Mouse (Mus musculus): ENCODE measurements around the gene Esrrg. TPM values are rescaled to one million over a fixed set of nuclear protein-coding genes. Genes with fewer than 3 reads are reported as not detected.

Gene Esrrg
- polyA plus RNA-seq, 1 experiment from 2014 or later: 31.6 TPM

DNA sequence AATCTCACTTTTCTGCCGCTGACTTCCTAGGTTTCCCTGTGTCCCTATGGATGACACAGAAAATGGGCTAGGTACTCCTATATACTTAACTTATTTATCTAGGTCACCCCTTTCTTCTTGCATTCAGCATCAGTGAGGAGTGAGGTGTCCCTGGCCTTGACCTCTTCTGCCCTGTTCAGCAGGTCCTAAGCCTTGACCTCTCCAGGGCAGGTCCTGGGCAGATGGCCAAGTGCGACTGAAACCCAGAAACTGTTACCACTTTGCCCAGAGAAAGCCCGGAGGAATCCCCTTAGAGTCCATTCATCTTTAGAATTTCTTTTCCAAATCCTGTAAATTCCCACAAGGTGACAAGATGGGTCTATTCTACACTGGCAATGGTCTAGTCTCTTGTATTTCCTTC lies 201.0 kb downstream of the Esrrg start:
- no peak overlapping the region for H3K27ac ChIP-seq (replicated peaks)
- no peaks in the 10 kb centered on the region for H3K9me3 ChIP-seq (replicated peaks)
- H3K36me3 ChIP-seq: no peaks in the 10 kb centered on the region
- no peak overlapping the region for H3K4me3 ChIP-seq (replicated peaks)
- peaks cover 9% of the 10 kb centered on the region; the same call in 1 of the 2 replicates for H3K4me1 ChIP-seq
- peaks cover 3% of the 10 kb centered on the region for H3K27me3 ChIP-seq (replicated peaks)
- no peak for ATAC-seq (ENCODE audit: low FRiP score)
- H3K9ac ChIP-seq (replicated peaks): no peak overlapping the region
- WGBS: 94% methylated on average over 3 of the region's 3 CpGs
- H3K4me2 ChIP-seq: no peak overlapping the region

DNA sequence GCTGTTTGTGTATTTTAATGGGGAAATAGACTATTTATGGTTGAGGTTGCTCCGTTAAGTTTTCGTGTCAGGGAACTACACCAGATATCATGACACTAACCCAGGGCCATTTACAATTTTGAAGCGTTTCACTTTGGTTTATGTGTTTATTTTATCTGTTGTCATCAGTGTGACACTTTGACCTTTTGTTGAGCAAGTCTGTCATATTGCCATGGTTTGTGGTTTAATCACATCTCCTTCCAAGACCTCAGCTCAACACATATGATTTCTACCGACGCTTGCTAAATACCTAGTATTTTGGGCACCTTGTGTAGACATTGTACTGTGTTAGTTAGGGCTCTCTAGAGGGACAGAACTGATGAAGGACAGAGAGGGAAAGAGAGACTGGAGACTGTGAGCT lies 210.8 kb downstream of the Esrrg start:
- Histone ChIP-seq H3K27me3 (replicated peaks) (no peaks in the 10 kb centered on the region), H3K9me3 (replicated peaks) (no peaks in the 10 kb centered on the region), H3K4me1 (peaks cover 9% of the 10 kb centered on the region; the same call in 1 of the 2 replicates), H3K9ac (replicated peaks) (no peak overlapping the region), H3K4me3 (replicated peaks) (no peak overlapping the region), H3K36me3 (no peaks in the 10 kb centered on the region), H3K4me2 (no peak overlapping the region), H3K27ac (replicated peaks) (no peak overlapping the region)
- ATAC-seq (ENCODE audit: low FRiP score): no peak
- WGBS: 93% methylated on average over 5 of the region's 5 CpGs

DNA sequence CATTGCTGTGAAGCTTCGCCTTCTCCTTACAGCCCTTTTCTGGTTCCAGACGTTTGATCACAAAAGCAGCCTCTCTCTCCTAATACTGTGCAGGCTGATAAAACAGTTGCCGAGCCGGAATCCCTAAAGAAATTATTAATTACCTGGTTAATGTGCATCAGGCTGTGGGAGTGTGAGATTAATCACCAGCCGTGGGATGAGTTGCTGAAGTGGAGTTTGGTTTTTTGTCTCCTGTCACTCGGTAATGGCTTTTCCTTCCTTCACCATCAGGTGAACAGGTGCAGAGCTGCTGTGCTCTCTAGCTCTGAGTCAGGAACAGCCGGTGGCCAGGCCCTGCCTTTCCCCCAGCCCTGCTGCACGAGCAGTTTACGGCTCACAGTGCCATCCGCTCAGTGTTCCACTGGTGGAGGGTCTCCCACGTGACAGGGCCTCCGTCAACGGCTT lies 212.8 kb downstream of the Esrrg start:
- 39% methylated on average over 13 of the region's 13 CpGs for WGBS
- no peak overlapping the region for H3K4me3 ChIP-seq (replicated peaks)
- H3K4me2 ChIP-seq: no peak overlapping the region
- no peaks in the 10 kb centered on the region for H3K27me3 ChIP-seq (replicated peaks)
- no peaks in the 10 kb centered on the region for H3K9me3 ChIP-seq (replicated peaks)
- H3K36me3 ChIP-seq: no peaks in the 10 kb centered on the region
- 0 out of 2 replicates have a peak, but pooled peaks have one; percentile 69 for ATAC-seq (ENCODE audit: low FRiP score)
- no peak overlapping the region; the same call in 1 of the 2 replicates for H3K27ac ChIP-seq (replicated peaks)
- no peak overlapping the region for H3K9ac ChIP-seq (replicated peaks)
- H3K4me1 ChIP-seq: peaks cover 9% of the 10 kb centered on the region; the same call in 1 of the 2 replicates

DNA sequence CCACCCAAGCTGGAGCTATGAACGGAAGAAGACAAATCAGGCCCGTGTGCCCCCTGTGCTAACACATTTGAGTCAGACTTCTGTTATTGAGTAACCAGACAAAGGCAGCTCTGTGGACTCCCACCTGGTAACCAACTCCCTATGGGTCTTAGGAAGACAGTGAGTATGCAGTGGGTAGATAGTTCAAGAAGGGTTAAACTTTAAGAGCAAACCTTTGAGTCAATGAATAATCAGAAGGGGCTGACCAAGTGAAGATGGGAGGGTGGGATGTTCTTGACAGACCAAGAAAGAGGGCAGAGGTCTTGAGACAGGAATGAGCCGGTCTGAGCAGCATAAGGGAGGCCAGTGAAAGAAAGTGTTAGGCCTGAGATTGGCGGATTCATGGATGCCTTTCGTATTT lies 214.8 kb downstream of the Esrrg start:
- H3K4me1 ChIP-seq: peaks cover 9% of the 10 kb centered on the region; the same call in 1 of the 2 replicates
- H3K4me3 ChIP-seq (replicated peaks): no peak overlapping the region
- no peaks in the 10 kb centered on the region for H3K9me3 ChIP-seq (replicated peaks)
- H3K36me3 ChIP-seq: no peaks in the 10 kb centered on the region
- H3K4me2 ChIP-seq: no peak overlapping the region
- H3K9ac ChIP-seq (replicated peaks): no peak overlapping the region
- 0 out of 2 replicates have a peak, but pooled peaks cover 6% of the 10 kb centered on the region for H3K27me3 ChIP-seq (replicated peaks)
- no peak overlapping the region for H3K27ac ChIP-seq (replicated peaks)
- 72% methylated on average over 5 of the region's 5 CpGs for WGBS
- no peak for ATAC-seq (ENCODE audit: low FRiP score)

DNA sequence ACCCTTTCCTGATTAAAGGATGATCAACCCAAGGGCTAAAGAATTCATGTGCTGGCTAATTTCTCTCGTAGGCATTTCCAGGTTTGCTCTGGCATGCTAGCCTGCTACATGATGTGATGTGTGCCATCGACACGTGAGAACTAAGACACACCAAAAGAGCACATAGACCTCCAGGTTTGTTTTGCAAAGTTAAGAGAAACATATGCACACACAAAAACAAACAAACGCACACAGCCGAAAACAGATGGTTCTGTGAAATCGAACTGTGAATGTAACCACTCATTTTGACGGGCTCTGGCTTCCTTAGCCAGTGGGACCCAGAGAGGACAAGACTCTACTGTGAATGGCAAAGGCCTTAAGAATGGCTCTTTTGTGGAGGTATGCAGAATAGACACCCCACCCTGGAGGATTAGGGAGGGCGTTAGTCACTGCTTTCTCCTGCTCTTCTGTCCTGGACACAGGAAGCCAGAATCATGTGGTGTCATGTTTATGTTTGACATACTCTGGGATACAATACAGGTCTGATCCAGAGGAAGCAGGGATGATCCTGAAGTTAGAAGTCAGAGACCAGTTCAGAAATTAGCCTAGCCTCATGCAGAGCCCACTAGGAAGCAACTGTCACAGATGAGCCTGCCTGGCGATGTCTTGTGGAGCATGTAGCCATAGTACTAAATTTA lies 217.0 kb downstream of the Esrrg start:
- Histone ChIP-seq H3K27me3 (replicated peaks) (0 out of 2 replicates have a peak, but pooled peaks cover 6% of the 10 kb centered on the region), H3K36me3 (no peaks in the 10 kb centered on the region), H3K9ac (replicated peaks) (no peak overlapping the region), H3K4me2 (no peak overlapping the region), H3K4me1 (peaks cover 19% of the 10 kb centered on the region; the same call in 1 of the 2 replicates), H3K4me3 (replicated peaks) (no peak overlapping the region), H3K27ac (replicated peaks) (no peak overlapping the region), H3K9me3 (replicated peaks) (no peaks in the 10 kb centered on the region)
- WGBS: 77% methylated on average over 9 of the region's 9 CpGs
- ATAC-seq (ENCODE audit: low FRiP score): no peak

DNA sequence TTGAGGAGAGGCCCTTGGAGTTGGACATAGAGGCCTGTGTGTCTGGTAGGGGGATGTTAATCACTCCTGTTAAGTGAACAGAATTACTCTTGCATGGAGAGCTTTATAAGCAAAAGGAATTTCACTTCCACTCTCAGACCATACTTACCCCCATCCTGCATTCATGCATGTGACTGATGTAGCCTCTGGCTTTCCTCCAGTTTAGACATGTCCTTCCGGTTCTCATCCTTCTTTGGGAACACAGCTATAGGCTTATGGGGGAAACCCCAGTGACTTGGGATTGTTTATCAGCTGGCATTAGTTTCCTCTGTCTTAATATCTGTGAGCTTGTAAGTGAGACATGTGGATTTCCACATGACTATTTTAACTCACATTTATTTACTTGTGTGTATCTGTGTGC lies 217.5 kb downstream of the Esrrg start:
- ATAC-seq (ENCODE audit: low FRiP score): no peak
- H3K4me1 ChIP-seq: peaks cover 16% of the 10 kb centered on the region; the same call in 1 of the 2 replicates
- H3K27me3 ChIP-seq (replicated peaks): 0 out of 2 replicates have a peak, but pooled peaks cover 6% of the 10 kb centered on the region
- no peaks in the 10 kb centered on the region for H3K36me3 ChIP-seq
- H3K4me2 ChIP-seq: no peak overlapping the region
- H3K27ac ChIP-seq (replicated peaks): no peak overlapping the region
- no peak overlapping the region for H3K9ac ChIP-seq (replicated peaks)
- no peak overlapping the region for H3K4me3 ChIP-seq (replicated peaks)
- H3K9me3 ChIP-seq (replicated peaks): no peaks in the 10 kb centered on the region
- 77% methylated on average over 1 of the region's 1 CpGs for WGBS

DNA sequence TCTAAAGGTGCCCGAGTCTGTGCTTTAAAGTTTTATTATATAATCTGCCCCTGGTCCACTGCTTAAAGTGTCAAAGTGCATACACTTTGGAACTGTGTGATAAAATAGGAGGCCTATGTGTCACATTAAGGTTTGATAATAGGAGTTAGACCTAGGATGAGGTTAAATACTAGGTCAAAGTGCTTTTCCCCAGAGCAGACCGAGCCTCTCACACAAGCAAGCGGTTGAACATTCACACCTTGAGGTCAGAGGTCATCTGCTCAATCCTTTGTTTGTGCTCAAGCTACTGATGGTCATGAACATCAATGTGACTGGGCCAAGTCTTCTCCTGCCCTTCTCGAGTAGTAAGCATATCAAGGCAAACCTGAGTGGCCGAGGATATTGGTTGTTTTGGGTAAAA lies 218.3 kb downstream of the Esrrg start:
- WGBS: 89% methylated on average over 5 of the region's 5 CpGs
- no peak for ATAC-seq (ENCODE audit: low FRiP score)
- peaks cover 10% of the 10 kb centered on the region; the same call in 1 of the 2 replicates for H3K4me1 ChIP-seq
- H3K9ac ChIP-seq (replicated peaks): no peak overlapping the region
- 0 out of 2 replicates have a peak, but pooled peaks cover 6% of the 10 kb centered on the region for H3K27me3 ChIP-seq (replicated peaks)
- H3K9me3 ChIP-seq (replicated peaks): no peaks in the 10 kb centered on the region
- no peaks in the 10 kb centered on the region for H3K36me3 ChIP-seq
- H3K27ac ChIP-seq (replicated peaks): no peak overlapping the region
- H3K4me2 ChIP-seq: no peak overlapping the region
- H3K4me3 ChIP-seq (replicated peaks): no peak overlapping the region

DNA sequence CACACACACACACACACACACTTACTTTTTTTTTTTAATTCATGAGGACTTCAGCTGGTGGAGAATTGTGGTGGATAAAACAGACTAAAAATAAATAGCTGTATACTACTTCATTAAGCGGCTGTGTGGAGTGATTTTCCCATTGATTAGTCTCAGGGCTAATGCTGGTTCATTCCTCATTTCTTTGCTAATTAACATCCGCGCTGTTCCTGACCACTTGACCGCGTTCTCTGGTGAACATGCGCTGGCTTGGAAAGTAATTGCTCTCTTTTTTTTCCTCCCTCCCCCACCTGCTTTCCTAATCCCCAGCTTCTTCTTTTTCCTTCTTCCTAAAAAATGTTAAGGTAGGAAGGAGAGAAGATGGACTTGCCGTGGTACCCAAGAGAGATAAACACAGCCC lies 222.3 kb downstream of the Esrrg start:
- H3K27me3 ChIP-seq (replicated peaks): 0 out of 2 replicates have a peak, but pooled peaks cover 6% of the 10 kb centered on the region
- no peaks in the 10 kb centered on the region for H3K36me3 ChIP-seq
- H3K9ac ChIP-seq (replicated peaks): no peak overlapping the region
- peaks cover 10% of the 10 kb centered on the region; the same call in 1 of the 2 replicates for H3K4me1 ChIP-seq
- H3K4me3 ChIP-seq (replicated peaks): no peak overlapping the region
- H3K9me3 ChIP-seq (replicated peaks): no peaks in the 10 kb centered on the region
- no peak overlapping the region for H3K27ac ChIP-seq (replicated peaks)
- no peak for ATAC-seq (ENCODE audit: low FRiP score)
- WGBS: 65% methylated on average over 7 of the region's 7 CpGs
- H3K4me2 ChIP-seq: no peak overlapping the region

DNA sequence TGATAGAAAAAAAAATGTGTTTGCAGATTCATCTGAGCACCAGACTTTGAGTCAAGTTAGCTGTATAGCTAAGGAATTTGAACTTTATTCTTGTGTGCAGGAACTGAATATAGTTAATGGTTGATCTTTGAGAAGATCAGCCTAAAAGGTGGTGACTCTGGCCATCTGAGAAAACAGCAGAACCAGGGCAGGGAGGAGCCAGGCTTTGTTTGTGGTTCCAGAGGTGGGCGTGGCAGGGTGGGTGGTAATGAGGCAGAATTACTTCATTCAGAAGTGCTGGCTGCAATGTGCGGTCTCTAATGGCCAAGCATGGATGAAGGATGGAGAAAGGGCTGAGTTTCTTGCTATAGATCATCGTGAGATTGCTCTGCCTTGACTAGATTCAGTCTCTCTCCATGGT lies 224.3 kb downstream of the Esrrg start:
- 29% methylated on average over 3 of the region's 3 CpGs for WGBS
- Histone ChIP-seq H3K36me3 (no peaks in the 10 kb centered on the region), H3K27me3 (replicated peaks) (no peaks in the 10 kb centered on the region), H3K9ac (replicated peaks) (no peak overlapping the region), H3K4me3 (replicated peaks) (no peak overlapping the region), H3K4me2 (no peak overlapping the region), H3K27ac (replicated peaks) (no peak overlapping the region), H3K9me3 (replicated peaks) (no peaks in the 10 kb centered on the region), H3K4me1 (peaks cover 10% of the 10 kb centered on the region; the same call in 1 of the 2 replicates)
- no peak for ATAC-seq (ENCODE audit: low FRiP score)

DNA sequence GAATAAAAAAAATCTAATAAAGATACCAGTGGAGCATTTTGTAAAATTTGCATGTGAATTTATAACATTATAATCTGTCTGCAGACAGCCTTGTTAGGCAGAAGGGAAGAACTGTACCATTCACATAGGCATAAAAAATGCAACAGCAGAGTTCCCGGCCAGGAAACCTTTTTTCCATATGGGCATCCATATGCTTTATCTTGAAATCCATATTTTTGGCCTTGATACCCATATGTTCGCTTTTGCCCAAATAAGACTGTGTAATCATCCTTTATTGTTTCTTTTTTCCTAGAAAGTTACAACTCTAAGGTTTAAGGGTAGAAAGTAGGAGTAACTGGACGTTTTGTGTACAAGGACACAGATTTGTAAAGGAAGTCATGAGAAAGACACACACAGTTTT lies 226.0 kb downstream of the Esrrg start:
- Histone ChIP-seq H3K36me3 (no peaks in the 10 kb centered on the region), H3K27me3 (replicated peaks) (no peaks in the 10 kb centered on the region), H3K4me3 (replicated peaks) (no peak overlapping the region), H3K4me2 (no peak overlapping the region), H3K4me1 (peaks cover 2% of the 10 kb centered on the region; the same call in 1 of the 2 replicates), H3K27ac (replicated peaks) (no peak overlapping the region), H3K9me3 (replicated peaks) (no peaks in the 10 kb centered on the region), H3K9ac (replicated peaks) (no peak overlapping the region)
- 87% methylated on average over 3 of the region's 3 CpGs for WGBS
- no peak for ATAC-seq (ENCODE audit: low FRiP score)

DNA sequence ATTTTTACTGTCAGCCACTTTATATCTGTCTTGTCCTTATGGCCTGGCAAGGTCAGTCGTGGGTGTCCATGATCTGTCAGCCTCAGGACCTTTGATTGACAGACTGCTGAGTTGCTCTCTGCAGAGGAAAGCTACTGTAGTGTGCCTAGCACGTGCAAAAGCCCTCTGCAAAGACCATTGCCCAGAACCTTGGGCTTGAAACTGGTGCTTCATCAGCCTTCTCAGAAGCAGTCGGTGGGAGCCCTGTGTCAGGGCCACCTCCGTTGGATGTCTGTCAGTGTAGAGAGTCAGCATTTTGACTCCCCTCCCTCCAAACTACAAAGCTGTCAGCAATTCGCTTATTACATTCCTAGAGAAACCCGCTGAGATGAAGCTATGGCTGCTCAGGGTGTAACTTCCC lies 227.8 kb downstream of the Esrrg start:
- 61% methylated on average over 6 of the region's 6 CpGs for WGBS
- H3K4me3 ChIP-seq (replicated peaks): no peak overlapping the region
- no peaks in the 10 kb centered on the region for H3K9me3 ChIP-seq (replicated peaks)
- no peak overlapping the region for H3K27ac ChIP-seq (replicated peaks)
- H3K9ac ChIP-seq (replicated peaks): no peak overlapping the region
- H3K27me3 ChIP-seq (replicated peaks): no peaks in the 10 kb centered on the region
- H3K4me1 ChIP-seq: no peaks in the 10 kb centered on the region; the same call in 1 of the 2 replicates
- no peak for ATAC-seq (ENCODE audit: low FRiP score)
- H3K4me2 ChIP-seq: no peak overlapping the region
- H3K36me3 ChIP-seq: no peaks in the 10 kb centered on the region

DNA sequence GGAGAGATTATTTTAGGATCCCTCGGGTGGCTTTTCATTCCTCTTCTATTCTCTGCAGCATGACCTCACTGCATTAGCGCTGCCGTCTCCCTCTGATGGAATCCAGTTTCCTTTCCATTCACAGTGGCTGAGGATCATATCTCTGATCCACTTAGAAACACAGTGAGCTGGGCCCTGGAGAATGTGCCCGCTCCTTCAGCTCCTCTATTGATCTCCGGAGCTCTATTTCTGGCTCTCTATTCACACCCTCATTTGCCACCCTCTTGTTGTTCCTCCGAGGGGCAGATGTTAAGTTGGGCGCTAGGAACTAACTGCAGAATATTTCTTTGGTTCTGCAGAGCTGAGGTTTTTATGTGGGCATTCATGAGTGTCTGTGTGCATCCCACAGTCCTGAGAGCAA lies 228.3 kb downstream of the Esrrg start:
- Histone ChIP-seq H3K9me3 (replicated peaks) (no peaks in the 10 kb centered on the region), H3K36me3 (no peaks in the 10 kb centered on the region), H3K9ac (replicated peaks) (no peak overlapping the region), H3K27me3 (replicated peaks) (no peaks in the 10 kb centered on the region), H3K27ac (replicated peaks) (no peak overlapping the region), H3K4me3 (replicated peaks) (no peak overlapping the region), H3K4me1 (no peaks in the 10 kb centered on the region; the same call in 1 of the 2 replicates), H3K4me2 (no peak overlapping the region)
- ATAC-seq (ENCODE audit: low FRiP score): no peak
- 38% methylated on average over 7 of the region's 7 CpGs for WGBS
